Mouse (Mus musculus): ENCODE results near the gene Ginm1. TPM values are rescaled to one million over a fixed set of nuclear protein-coding genes. Genes with fewer than 3 reads are reported as not detected.

Gene Ginm1
- polyA plus RNA-seq (2012; fragmentation: generic; extraction: Trizol), result 10 to 100 TPM in 1 of 2 experiments, 1 to 10 TPM in 1; 3.9 to 19.6 TPM

DNA sequence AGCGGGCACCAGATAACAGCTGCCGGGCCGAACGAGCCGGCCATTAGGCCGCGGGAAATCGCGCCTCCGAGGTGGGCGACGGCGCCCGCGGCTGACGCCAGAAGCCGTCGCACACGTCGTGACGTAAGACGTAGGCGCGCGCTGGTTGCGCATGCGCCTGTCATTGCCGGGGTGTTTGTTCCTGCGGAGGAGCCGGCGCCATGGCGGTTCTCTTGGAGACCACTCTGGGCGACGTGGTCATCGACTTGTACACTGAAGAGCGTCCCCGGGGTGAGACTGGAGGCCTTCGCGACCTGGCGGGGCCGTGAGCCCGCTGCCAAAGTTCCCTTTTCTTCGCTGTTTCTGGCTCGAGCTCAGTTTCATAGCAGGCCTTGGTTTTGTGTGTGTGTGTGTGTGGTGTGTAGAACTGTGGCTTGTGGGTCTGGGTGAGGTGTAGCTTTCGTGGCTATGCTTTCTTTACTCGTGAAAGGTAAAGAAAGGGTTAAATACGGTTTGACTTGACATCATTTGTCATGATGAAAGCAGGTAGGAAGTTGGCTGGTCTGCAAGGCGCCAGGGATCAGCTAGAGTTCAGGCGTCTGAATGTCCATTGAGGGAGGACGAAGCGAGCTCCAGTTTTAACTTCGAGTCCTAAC is at the start of gene Ginm1, which contains the start of gene Ppil4:
TSS of gene Ginm1 (minus strand) at position 74 of the 635 bp plus-strand sequence.
TSS of gene Ppil4 (plus strand) at position 141 of the 635 bp plus-strand sequence.

DNA sequence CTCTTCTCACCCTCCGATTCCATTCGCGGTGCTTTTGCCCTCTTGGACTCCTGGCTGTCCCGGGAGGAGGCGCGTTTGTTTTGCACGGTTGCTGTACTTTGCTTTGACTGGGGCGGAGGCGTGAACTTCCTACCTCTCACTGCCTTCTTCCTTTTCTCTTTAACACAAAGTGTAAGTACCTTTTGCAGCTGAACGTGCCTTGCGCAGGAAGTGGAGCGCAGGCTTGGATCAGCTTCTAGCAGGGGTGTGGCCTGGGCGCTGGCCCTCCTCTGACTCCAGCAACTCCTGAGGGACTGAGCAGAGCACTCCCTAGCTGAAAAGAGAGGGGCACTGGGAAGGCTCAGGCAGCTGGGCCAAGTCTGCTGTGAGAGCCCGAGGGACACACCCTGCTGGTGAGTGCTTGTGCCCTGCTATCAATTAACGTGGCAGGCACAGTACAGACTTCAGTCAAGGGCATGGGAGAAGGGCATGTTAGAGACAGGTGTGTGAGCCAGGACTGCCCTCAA is 39.6 kb upstream of the Ginm1 start, which contains the start of gene Zc3h12d:
TSS of gene Zc3h12d (plus strand) at position 300 of the 506 bp plus-strand sequence.

DNA sequence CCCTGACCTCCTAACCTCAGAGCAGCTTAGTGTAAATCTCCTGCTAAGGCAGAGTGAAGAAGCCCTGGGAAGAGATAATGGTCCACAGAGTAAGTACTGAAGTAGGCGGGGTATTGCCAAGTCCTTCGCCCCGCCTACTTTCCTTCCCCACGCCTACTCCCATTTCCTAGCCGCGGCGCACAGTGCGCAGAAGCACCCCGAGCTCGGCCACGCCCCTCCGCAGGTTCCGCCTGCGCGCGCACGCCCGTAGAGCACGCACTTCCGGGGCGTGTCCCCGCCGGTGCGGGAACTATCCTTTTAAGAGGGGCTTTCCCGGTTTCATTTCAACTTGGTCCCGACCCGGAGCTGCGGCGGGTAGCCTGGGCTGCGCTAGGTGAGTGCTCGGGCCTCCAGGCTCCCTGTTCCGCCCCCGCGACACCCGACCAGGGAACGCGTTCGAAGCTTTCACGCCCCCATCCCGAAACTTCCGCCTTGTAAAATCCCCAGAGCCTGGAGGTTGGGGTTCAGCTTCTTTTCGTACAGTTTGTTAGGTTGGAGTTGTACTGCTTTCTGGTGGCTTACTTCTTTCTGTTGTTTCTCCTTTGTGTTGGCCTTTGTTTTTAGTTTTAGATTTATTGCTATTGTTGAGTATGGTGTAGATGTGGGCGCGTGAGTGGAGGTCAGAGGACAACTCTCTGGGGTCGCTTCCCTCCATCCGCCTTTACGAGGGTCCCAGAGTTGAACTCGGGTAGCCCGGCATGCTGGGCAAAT is 66.7 kb downstream of the Ginm1 start, which contains the start of gene Katna1:
TSS of gene Katna1 (plus strand) at position 250 of the 750 bp plus-strand sequence.

Other genes starting within 250 kb of the Ginm1 start
- gene Lrp11, start 203.0 kb downstream of the Ginm1 start, polyA plus RNA-seq (2012; fragmentation: generic; extraction: Trizol), result 1 to 10 TPM in 1 of 2 experiments, under 1 TPM in 1; 0.75 to 6.1 TPM
- gene Nup43, start 125.3 kb downstream of the Ginm1 start, polyA plus RNA-seq (2012; fragmentation: generic; extraction: Trizol), result 10 to 100 TPM in 1 of 2 experiments, 1 to 10 TPM in 1; 9.6 to 16.3 TPM
- gene Pcmt1, start 111.7 kb downstream of the Ginm1 start, polyA plus RNA-seq (2012; fragmentation: generic; extraction: Trizol), result 10 to 100 TPM; 22.8 to 60.3 TPM
- gene Lats1, start 111.6 kb downstream of the Ginm1 start, polyA plus RNA-seq (2012; fragmentation: generic; extraction: Trizol), result 1 to 10 TPM in 1 of 2 experiments, under 1 TPM in 1; 0.54 to 4.5 TPM
- 10 to 100 TPM in 1 of 2 experiments, 1 to 10 TPM in 1; 9.9 to 19.3 TPM for gene Katna1, start 66.8 kb downstream of the Ginm1 start, polyA plus RNA-seq (2012; fragmentation: generic; extraction: Trizol)
- 1 to 10 TPM in 1 of 2 experiments, under 1 TPM in 1; 0.62 to 4.7 TPM for gene Ppil4, start 67 bp upstream of the Ginm1 start, polyA plus RNA-seq (2012; fragmentation: generic; extraction: Trizol)
- under 1 TPM; 0.01 to 0.13 TPM for gene Zc3h12d, start 39.6 kb upstream of the Ginm1 start, polyA plus RNA-seq (2012; fragmentation: generic; extraction: Trizol)
- 10 to 100 TPM in 1 of 2 experiments, 1 to 10 TPM in 1; 2.0 to 22.1 TPM for gene Tab2, start 163.4 kb upstream of the Ginm1 start, polyA plus RNA-seq (2012; fragmentation: generic; extraction: Trizol)

Measured in C3H10T1/2 (cell line).